Mouse (Mus musculus): ENCODE results near the gene Htr7.

Htr7 gene

DNA sequence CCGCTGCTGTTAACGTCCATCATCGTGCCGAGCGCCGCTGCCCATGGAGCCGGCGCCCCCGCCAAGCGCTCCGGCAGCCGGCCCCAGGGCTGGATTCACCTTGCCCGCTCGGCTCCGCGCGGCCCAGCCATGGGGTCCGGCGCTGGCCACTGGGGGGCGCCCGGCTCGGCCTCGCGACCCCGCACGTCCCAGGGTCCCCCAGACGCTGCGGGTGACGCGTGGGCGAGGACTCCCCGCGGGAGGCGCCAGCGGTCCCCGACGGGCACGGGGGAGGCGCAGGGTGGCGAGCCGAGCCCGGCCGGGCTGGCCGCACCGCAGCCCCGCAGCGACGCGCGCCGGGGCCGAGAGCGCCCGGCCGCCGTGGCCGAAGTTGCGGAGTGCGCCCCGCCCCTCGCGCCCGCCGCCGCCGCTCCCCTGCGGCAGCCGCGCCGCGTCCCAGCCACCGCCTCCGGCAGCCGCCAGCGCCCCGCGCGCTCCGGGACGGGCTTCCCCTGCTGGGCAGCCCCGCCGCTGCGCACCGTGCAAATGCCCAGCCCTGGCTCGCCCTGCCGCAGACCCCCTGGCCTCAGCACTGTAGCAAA lies at the start of gene Htr7:
Gene Htr7, minus strand, starts transcription at position 277 of the 581 bp plus-strand sequence.
- DNase-seq (ENCODE audit: extremely low spot score, low read depth, low spot score), result no peak

DNA sequence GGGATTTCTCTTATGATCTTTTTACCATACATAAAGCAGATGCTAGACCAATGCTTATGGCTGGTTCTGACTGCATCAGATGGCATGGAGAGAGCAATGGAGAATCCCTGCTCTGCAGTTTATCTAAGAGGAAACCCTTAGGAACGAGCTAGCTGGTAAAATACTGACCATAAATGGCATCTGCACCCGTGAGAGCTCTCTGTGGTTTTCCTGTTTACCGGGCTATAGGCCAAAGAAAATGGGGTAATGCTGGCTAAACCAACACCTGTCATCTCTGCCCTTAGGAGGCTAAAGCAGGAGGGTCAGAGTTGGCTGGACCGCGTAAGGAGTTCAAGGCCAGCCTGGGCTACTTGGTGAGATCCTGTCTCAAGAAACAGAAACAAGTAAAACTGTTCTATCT lies 46.6 kb upstream of the Htr7 start:
- no peak for DNase-seq (ENCODE audit: extremely low spot score, low read depth, low spot score)

DNA sequence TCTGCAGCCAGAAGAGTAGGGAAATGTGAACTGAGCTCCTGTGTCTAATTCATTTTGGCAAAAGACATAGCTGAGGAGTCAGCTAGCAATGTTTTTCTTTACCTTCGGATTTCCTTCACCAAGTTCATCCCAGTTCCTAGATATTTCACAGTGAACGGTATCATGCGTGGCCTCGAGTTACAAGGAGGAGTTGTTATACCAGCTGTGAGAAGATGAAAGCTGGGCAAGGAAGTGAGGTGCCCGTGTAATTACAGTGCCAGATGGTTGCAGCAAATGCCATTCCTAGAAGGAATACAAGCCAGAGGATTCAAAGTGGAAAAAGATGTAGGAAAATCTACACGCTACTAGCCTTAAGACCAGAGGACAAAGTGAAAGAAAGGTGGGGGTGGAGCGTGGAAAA lies 41.6 kb upstream of the Htr7 start:
- DNase-seq (ENCODE audit: extremely low spot score, low read depth, low spot score), result no peak

DNA sequence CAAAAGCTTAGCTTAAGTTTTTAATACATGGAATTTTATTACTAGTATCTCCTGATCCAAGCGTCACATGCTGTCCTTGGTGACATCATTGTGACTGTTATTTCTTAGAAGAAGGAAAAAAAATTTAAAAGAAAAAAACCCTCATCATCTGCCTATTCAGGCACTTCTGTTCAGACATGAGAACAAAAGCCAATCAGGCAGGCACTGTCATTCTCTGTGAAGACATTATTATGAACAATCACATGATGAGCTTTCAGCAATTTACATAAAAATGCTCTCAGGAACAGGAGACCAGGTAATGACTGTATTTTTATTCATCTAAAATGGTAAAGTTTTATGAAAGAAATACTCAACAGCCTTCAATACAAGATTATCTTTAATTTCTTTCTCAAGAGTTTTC lies 41.0 kb upstream of the Htr7 start:
- no peak for DNase-seq (ENCODE audit: extremely low spot score, low read depth, low spot score)

DNA sequence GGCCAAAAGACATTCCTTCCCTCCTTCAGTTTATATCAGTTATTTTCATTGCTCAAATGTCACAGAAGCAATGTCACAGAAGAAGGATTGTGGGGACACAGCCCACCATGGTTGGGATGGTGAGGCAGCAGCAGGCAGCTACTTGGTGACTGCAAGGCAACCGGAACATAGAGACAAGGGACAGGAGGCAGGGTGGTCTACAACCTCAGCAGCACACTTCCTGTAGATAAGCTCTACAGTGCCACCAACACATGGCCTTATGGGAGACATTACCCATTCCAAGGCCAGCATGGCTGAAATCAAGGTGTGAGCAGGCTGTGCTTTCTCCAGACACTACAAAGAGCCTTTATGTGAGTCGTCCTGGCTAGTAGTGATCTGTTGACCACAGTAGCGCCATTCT lies 39.9 kb upstream of the Htr7 start:
- DNase-seq (ENCODE audit: extremely low spot score, low read depth, low spot score), result no peak

DNA sequence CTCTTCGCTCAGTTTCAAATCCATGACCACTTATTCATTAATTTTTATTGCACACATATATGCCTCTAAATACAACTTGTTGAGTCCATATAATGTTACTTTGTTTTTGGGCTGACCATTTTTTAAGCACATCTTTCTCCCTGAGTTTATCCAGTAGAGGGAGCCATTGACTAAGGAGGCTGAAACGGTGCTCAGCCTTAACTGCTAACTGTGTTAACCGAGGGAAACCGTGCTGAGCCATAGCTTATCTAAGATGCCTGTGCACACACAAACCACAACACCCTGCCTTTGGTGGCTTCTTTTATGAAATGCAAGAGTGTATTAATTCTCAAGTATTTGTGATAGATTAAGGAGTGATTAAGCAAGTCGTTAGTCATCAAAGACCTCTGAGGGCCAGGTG lies 33.5 kb upstream of the Htr7 start:
- DNase-seq (ENCODE audit: extremely low spot score, low read depth, low spot score), result no peak

DNA sequence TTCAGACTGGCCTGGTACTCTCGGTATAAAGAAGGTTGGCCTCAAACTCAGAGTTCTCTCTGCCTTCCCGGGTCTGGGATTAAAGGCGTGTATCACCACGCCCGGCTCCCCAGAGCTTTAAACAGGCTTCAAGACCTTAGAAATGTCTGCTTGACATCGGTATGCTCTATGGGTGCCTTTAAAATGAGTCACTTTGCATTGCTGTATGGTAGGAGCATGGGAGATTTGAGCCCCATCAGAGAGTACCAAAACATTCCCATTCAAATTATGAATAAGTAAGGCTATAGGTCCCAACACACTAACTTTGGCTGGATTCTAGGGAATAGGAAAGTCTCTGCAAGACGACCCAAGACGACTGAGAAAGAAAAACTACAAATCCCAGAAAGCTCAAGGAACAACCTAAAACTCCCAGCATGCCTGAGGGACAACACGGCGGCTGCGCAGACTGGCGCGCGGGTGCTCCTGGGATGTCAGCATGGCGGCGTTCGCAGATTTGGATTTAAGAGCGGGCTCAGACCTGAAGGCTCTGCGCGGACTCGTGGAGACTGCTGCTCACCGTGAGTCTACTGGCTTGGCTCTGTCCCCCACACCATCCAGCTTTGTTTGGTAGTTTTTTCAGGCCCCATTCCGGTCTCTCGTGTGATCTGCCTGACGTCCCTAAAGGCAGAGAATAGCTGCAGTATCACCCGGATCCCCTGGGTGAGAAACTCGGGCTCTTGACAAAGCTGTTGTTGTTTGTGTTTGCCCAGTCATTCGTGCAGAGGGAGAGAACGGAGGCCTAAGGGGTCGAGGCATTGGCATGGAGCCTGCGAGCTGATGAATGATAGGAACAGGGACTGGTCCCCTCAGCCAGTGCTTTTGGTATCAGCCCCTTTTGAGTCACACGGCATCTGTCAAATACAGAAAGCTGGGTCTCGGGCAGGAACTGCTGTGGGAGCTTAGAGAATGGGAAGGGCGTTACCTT lies 26.2 kb upstream of the Htr7 start, which contains the start of gene Rpp30:
Gene Rpp30, plus strand, starts transcription at position 455 of the 964 bp plus-strand sequence.
- DNase-seq (ENCODE audit: extremely low spot score, low read depth, low spot score), result peak; percentile 73

DNA sequence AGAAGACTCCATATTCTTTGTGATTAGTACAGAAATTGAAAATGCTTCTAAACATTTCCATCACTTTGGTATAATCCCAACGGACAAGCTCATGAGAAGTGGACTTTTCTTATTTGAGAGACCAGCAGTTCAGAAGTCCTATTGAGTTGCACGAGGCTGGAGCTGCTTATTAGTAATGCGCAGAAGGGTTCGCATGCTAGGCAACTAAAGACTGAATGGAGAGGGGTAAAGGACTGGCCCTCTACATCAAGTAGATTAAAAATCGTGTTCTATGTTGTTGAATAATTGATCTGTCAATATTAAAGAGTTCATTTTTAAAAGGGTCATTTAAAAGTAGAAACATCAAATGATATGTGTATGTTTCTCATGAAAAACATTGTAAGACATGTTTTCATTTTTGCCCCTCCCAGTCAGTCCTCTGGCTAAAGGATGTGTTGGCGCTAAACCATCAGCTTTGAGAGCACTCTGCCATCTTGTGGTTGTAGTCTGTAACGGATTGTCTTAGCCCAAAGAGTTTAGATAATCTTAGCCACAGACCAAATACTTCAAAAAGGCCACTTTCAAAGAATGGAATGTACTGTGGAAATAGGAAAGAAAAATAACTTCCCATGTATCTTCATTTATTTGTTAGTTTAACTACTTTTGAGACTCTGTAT lies 25.4 kb upstream of the Htr7 start:
- DNase-seq (ENCODE audit: extremely low spot score, low read depth, low spot score), result peak; percentile 53

DNA sequence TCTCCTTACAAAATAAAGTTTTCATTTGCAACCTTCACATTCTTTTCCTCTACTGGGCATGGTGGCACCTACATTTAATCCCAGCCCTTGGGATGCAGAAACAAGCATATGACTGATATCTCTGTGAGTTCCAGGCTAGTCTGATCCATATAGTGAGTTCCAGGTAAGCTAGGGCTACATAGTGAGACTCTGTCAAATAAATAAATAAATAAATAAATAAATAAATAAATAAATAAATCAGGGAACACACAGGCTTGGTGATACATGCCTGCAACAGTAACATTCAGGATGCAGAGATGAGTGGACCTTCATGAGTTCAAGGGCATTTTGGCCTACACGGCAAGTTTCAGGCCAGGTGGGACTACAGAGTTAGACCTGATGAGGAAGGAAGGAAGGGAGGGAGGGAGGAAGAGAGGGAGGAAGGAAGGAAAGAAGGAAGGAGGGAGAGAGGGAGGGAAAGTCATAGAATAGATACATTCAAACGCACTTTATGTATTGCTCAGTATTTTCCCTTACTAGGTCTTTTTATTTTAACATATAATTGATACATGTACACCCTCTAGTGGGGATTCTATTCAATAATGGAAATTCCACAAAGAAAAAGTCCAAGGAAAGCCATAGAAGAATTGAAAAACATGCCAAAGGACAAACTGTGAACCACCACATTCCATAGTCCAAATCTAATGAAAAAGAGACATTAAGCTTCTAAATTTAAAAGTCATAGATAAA lies 5.7 kb upstream of the Htr7 start:
- DNase-seq (ENCODE audit: extremely low spot score, low read depth, low spot score), result no peak

DNA sequence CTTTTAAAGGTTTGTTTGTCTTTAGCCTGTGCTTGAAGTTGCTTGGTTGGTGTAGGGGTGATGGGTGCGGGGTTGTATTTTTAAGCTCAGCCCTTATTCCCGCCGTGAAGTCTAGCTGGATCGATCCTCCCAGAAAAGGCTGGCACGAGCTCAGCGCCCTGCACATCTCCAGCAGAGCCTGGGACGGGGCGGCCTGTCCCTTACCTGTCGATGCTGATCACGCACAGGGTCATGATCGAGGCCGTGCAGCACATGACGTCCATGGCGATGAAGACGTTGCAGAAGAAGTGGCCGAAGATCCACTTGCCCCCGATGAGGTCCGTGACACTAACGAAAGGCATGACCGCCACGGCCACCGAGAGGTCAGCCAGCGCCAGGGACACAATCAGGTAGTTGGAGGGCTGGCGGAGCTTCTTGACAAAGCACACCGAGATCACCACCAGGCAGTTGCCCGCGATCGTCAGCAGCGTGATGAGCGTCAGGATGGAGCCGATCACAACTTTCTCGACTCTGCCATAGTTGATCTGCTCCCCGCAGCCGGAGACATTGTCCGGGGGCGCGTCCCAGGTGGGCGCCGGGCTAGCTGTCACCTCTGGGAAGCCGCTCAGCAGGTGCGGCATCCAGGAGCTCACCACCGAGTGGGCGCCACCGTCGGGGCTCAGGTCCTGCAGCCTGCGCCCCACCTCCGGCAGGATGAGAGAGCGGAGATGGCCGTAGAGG lies 645 bp downstream of the Htr7 start:
- no peak for DNase-seq (ENCODE audit: extremely low spot score, low read depth, low spot score)

DNA sequence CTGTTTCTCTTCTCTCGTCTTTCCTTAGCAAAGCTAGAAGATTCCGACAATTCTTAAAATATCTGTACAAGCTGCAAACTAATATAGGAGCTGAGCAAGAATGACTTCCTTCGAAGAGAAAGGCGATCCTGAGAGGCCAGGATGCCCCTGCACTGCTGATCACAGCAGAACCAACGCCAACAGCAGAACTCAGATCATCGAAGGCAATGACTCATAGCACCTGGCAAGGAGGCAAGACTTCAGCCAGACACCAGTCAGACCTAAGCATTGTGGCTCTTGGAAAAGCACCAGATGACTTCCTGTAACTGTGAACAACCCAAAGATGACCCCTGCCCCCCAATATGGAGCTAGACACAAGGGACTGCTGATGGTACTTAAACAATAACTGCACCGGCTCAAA lies 11.3 kb downstream of the Htr7 start:
- no peak for DNase-seq (ENCODE audit: extremely low spot score, low read depth, low spot score)

DNA sequence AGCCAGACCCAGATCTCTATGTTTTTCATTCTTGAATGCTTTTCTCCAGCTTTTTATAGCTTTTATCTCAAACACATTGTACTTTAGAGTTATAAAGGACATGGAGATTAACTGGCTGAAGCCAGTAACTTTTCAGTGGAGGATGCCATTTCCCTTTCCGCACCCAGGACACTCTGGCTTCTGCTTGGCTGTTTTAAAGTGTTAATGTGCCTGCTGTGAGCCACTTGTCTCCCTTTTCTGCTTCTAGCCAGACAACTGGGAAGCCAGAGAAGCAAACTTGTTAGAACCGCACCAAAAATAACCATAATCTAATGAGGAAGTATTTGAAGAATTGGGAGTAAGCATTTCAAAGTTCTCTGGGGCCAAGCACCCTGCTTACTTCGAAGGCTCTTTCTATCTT lies 42.5 kb downstream of the Htr7 start:
- no peak for DNase-seq (ENCODE audit: extremely low spot score, low read depth, low spot score)

DNA sequence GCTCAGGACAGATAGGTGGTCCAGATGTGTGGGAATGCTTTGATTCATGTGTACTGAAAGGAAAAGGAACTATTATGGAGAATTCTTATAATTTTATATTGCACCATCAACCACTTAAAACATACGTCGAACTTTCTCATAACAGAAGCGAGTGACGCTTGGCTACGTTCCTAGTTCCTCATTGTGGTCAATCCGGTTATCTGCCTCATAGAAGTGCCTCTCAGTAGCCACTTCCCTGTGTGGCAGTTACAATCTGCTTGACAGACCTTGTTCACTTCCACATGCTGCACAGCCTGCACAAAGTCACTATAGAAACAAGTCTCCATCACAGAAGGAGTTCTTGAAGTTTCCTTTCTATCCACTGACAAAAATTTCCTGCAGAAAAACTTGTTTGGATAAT lies 51.0 kb downstream of the Htr7 start:
- no peak for DNase-seq (ENCODE audit: extremely low spot score, low read depth, low spot score)

DNA sequence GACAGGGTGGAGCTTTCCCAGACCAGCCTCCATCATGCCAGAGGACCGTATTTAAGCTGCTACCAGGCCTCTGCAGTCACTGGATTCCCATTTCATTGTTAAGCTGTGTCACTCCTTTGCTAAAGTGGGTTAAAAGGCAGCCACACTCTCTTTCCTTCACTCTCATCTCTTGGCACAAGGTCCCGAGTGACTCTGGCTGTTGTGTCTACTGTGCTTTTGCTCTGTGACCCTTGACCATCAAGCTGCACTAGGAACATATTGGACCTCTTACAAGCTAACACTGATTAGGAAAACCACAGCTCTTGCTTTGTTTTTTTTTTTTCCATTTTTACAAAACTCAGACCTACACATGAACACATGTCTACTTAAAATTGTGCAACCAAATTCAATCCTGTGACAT lies 52.3 kb downstream of the Htr7 start:
- DNase-seq (ENCODE audit: extremely low spot score, low read depth, low spot score), result no peak

DNA sequence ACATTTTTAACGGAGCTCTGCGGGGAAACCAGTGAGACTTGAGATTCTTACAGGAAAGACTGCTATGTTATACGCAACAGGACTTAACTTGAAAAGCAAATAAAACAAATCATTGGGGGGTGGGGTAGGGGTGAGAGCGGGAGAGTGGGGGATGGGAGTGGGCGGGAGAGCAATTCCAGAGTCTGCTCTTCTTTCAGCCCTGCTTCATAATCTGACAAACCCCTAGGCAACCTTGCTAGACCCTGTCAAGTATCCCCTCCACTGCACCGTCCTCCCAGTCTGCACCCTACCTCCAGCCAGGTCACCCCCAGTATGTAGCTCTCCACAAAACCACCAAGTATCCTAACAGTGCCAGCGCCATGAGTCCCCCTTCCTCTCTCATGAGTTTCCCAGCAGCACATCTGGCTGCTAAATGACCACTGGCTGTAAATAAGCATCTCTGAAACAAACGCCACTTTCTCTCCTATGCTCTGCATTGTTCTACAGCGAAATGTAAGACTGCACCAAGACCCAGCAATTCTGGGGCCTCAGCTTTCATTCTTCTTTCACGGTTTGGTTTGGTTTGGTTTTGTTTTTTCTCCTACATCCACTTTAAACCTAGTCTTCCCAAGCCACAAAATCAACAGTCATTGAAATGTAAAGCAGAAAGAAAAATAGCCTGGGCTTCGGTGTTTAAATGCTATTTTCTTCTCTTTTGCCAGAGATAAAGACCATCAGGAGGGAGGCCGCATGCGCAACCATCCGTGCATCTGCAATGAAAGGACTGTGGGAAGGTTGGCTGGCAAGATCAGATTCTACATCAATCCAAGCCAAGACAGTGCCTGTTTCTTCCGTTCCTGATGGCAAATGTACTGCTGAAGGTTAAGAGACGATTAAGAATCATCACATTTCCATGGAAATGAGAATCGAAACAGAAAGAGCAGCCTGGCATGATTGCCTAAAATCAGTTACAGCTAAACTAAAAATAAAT lies 54.5 kb downstream of the Htr7 start:
- DNase-seq (ENCODE audit: extremely low spot score, low read depth, low spot score), result no peak

DNA sequence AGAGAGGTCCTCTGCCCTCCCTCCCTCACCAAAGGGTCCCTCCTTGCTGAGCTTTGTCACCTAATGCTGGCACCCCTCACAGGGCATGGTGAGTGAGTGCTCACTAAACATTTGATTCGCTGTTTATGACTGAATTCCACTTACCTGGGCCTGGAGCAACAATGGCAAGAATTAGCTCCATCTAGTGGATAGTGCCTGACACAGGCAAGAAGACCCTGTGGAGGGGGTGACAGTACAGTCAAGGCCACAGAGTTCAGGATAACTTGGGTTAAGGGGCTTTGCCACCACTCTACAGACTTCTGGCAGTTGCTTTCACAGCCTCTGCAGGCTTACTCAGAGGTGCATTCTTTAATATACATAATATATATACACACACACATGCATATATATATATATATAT lies 55.8 kb downstream of the Htr7 start:
- DNase-seq (ENCODE audit: extremely low spot score, low read depth, low spot score), result no peak

DNA sequence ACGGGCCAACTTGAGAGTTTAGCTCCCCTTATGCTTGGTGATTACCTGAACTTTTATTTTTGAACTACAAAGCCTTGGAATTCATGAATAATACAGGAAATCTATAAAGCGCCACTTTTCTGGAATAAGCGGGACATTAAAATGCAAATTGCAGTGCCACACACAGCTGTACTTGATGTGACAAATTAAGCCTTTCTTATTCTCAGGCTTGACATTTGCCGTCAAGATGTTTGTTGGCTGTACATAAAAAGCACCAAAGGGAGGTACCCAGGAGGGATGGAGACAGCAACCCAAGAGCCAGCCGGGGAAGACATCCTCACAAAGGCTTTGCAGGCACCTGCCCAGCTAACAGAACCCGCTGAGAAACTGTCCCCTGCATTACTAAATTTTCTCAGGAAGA lies 56.4 kb downstream of the Htr7 start:
- no peak for DNase-seq (ENCODE audit: extremely low spot score, low read depth, low spot score)

DNA sequence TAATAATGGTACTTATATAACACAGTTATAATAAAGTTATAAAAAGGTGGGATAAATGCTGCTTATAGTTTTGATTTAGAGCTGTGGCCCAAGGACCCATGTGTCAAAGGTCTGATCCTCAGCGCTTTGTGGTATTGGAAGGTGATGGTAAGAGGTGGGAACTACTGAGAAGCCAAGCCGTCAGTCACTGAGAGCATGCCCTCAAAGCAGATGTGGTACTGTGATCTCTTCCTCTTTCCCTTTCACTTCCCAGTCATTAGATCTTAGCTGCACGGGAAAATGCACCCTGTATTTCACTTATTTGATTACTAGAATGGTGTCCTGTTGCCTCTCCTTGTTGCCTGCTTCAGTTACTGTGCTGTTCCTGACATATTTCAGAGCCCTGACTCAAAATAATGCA lies 59.9 kb downstream of the Htr7 start:
- DNase-seq (ENCODE audit: extremely low spot score, low read depth, low spot score), result no peak

DNA sequence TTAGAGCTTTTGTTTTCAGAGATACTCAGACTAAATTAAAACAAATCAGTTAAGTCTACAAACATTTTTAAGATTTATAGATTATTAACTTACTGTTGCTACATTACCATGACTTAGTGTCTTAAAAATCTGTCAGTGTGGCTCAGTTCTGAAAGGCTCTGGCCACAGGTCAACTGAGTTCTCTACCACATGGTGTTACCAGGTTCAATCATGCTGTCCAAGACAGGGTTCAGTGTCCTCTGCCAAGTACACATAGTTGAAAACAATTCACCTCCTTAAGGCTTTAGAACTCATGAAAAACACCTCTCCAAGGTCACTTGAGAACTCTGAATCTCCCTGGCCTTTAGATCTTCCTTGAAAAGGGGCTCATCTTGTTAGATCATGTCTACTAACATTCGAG lies 69.8 kb downstream of the Htr7 start:
- no peak for DNase-seq (ENCODE audit: extremely low spot score, low read depth, low spot score)

DNA sequence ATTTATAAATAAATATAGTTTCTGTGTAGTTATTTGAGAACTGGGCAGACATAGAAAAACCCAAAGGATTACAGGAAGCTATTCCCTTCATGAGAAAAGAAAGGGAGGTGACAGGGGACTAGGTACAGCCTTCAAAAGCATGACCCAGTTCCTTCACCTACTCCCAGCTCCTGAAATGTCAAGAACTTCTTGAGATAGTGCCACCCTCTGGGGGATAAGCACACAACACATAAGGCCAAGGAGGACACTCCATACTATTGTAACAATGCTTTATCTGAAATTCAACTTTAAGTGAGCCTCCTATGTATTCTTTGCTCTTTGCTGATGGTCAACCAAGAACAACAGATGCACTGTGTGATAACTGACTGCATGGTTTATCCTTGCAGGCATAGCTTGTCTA lies 82.6 kb downstream of the Htr7 start:
- no peak for DNase-seq (ENCODE audit: extremely low spot score, low read depth, low spot score)
